Mouse (Mus musculus) G1E (cell line): ENCODE measurements around the gene Ccpg1.

ENCODE experiments used
- CTCF ChIP-seq: IDR thresholded peaks from 2 replicates; pipeline ENCODE4 v1.5.1; 2012; ENCODE audit warnings: low read depth, low read length, inconsistent platforms, mixed read lengths
- GATA1 ChIP-seq: IDR thresholded peaks from 2 replicates; pipeline ENCODE4 v1.6.1; 2012; ENCODE audit warnings: borderline replicate concordance, low read length, inconsistent platforms, mixed read lengths
- POLR2AphosphoS5 ChIP-seq: IDR thresholded peaks from 2 replicates; pipeline ENCODE4 v1.6.1; 2012; ENCODE audit warnings: low read depth, low read length, inconsistent platforms; ENCODE audit not compliant: insufficient replicate concordance
- TAL1 ChIP-seq: conservative IDR thresholded peaks from 2 replicates; pipeline ENCODE4 v1.6.1; 2012; ENCODE audit warnings: low read depth, low read length, inconsistent platforms, mixed read lengths

DNA sequence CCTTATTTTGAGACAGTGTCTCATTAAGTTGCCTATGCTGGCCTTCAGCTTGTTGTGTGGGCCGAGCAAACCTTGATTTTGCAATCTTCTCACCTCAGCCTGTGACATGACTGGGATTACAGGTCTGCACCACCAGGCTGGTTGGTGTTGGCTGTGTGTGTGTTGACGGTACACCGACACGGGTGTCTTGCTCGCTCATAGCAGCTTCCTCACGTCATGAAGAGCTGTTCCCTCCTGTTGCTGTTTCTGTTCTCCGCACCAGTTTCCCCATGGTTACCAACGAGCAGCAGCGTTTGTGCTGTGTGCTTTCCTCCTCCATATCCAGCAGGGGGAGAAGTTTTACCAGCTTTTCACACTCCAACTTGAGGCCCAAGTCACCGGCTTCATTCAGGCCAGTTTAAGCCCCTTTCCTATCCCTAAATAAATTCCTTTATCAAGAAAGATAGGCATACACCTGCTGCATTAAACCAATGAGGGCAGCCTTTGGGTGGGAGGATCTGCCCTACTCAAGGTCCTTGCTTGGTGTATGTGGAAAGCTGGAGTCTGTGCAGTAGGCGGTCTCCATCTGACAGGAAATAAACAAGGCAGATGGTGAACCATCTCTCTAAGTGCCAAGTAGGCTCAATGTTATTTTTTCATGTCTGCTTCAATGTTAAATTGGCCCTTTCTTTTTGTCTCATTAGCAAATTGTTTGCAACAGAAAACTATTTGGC lies 16.7 kb upstream of the Ccpg1 start:
- no peak for TF ChIP-seq CTCF
- no peak for TF ChIP-seq POLR2AphosphoS5
- TF ChIP-seq GATA1, result no peak
- no peak for TF ChIP-seq TAL1
